Mouse (Mus musculus) embryonic facial prominence, embryonic 14.5 days (tissue): ENCODE results near the gene Fahd1. TPM values are rescaled to one million over a fixed set of nuclear protein-coding genes. Genes with fewer than 3 reads are reported as not detected.

ENCODE experiments used
- ATAC-seq: fragments of 200-750 bp; cut with Nextera tagmentation; 2 replicates; pipeline ENCODE4 v1.8.0; 2017; ENCODE audit warnings: low read depth, moderate number of reproducible peaks, moderate TSS enrichment
- DNase-seq: peaks from one replicate; pipeline ENCODE4 v3.0.0-alpha.2; 2015; ENCODE audit warnings: low spot score
- H3K27ac ChIP-seq: fragments of 300-500 bp; sonication (generic); replicated peaks from 2 replicates; pipeline ENCODE4 v1.5.1; 2014; ENCODE audit warnings: low read depth, mild to moderate bottlenecking, low read length, moderate library complexity
- H3K27me3 ChIP-seq: fragments of 300-500 bp; sonication (generic); replicated peaks from 2 replicates; pipeline ENCODE4 v1.6.1; 2014; ENCODE audit warnings: low read length; ENCODE audit not compliant: control insufficient read depth, insufficient read depth
- H3K36me3 ChIP-seq: fragments of 300-500 bp; sonication (generic); 2 replicates; pipeline ENCODE4 v1.6.1; 2014; ENCODE audit warnings: low read length, mixed read lengths; ENCODE audit not compliant: control insufficient read depth, insufficient read depth
- H3K4me1 ChIP-seq: fragments of 300-500 bp; sonication (generic); 2 replicates; pipeline ENCODE4 v1.6.1; 2014; ENCODE audit warnings: antibody characterized with exemption, low read length; ENCODE audit not compliant: control insufficient read depth, insufficient read depth
- H3K4me2 ChIP-seq: fragments of 300-500 bp; sonication (generic); 2 replicates; pipeline ENCODE4 v1.6.1; 2014; ENCODE audit warnings: low read depth, mild to moderate bottlenecking, low read length, moderate library complexity, mixed read lengths
- H3K4me3 ChIP-seq: fragments of 300-500 bp; sonication (generic); 2 replicates; pipeline ENCODE4 v1.5.1; 2014; ENCODE audit warnings: low read depth, mild to moderate bottlenecking, low read length
- H3K9ac ChIP-seq: fragments of 300-500 bp; sonication (generic); 2 replicates; pipeline ENCODE4 v1.6.1; 2014; ENCODE audit warnings: low read depth, mild to moderate bottlenecking, low read length, moderate library complexity, mixed read lengths
- H3K9me3 ChIP-seq: fragments of 300-500 bp; sonication (generic); 2 replicates; pipeline ENCODE4 v1.6.1; 2016; ENCODE audit warnings: low read length; ENCODE audit not compliant: control insufficient read depth
- WGBS: fragments of 180-500 bp; shearing (Covaris S2); extraction: QIAGEN DNeasy Blood & Tissue Kit; methylation state at CpG from one replicate; pipeline ENCODE4 v1.1.7; 2014; 5-methylcytosine and 5-hydroxymethylcytosine counted together
- polyA plus RNA-seq: library from polyadenylated mRNA; unstranded; fragments of >200 nt; fragmentation: Nextera tagmentation; extraction: Ambion mirVana; gene quantifications from 2 replicates; pipeline ENCODE4 v1.2.1, GENCODE M21; 2014

Gene Fahd1
- polyA plus RNA-seq, 1 experiment from 2014 or later: 16.2 TPM

DNA sequence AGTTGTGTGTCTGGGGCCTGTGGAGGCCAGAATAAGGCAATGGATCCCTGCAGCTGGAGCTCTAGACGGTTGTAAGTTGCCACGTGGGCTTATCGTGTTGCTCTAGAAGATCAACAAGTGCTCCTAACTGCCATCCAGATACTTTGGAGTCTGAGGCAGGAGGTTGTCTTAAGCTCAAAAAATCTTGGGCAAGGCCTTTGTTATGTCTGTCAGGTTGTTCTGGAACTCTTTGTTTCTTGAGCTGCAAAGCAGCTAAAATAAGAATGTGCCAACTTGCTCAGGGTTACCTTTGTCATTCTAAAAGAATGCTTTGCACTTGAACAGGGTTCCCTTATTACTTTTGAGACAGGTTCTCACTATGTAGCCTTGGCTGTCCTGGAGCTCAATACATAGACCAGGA is 39.0 kb downstream of the Fahd1 start:
- WGBS: 76% methylated on average over 3 of the region's 3 CpGs
- ATAC-seq (no peak), DNase-seq (no peak)

DNA sequence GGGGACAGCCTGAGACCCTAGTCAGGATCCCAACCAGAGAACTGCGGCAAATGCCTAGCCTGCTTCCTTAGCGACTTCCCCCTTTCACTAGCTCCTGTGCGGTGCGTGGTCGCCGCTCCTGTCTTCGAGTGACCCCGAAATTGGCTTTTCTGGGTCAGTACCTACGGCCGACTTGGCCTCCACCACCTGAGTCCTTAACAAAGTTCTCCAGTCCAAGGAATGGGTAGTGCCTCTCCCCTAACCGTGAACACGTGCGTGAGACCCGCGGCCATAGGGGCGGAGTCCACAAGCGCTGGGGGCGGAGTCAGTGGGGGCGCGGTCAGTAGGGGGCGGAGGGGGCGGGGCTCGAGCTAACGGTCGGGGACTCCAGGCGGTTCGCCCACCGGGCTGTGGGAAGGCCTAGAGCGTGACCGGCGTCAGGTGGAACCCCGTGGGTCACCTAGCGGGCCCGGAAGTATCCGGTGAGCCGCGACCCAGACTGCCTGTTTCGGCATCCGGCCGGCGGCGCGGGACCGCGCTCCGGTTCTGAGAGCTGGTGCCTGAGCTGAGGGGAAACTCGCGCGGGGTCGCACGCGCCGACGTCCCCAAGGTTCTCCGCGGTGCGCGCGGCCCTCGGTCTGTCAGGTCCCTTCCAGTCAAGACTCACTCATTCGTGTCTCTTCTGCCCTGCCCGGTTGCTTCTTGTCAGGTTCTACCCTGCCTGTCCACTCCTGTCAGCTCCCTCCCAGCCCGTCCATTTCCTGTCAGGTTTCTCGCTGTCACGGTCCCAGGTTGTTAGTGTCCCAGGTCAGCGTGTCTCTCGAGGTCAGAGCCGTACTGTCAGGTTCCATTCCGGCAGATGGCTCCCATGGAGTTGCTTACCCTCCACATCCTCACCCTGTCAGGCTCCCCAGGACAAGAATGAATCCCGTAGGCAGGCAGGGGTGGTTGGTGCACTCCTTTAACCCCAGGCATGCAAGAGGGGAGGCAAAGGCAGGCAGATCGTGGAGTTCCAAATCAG is 45.9 kb downstream of the Fahd1 start, which contains the start of gene Meiob:
Gene Meiob (plus strand): TSS at position 338 of the 1,000 bp plus-strand sequence.
- no peaks in the 10 kb centered on the region for H3K4me1 ChIP-seq
- H3K9me3 ChIP-seq: no peaks in the 10 kb centered on the region
- H3K4me3 ChIP-seq: peak within 1 kb of the TSS; percentile 58
- peak; percentile 90 for ATAC-seq
- WGBS: under 1% methylated on average over 60 of the region's 71 CpGs
- no peaks in the 10 kb centered on the region for H3K36me3 ChIP-seq
- H3K4me2 ChIP-seq: peak within 1 kb of the TSS; percentile 67
- DNase-seq: peak; percentile 86
- no peak within 1 kb of the TSS for H3K27ac ChIP-seq
- peaks cover 31% of the 10 kb centered on the region for H3K27me3 ChIP-seq
- H3K9ac ChIP-seq: peak within 1 kb of the TSS; percentile 41

More for the DNA sequence above, 39.0 kb downstream of the Fahd1 start:
- Histone ChIP-seq H3K27ac (no peak overlapping the region), H3K9ac (no peak overlapping the region), H3K27me3 (peaks cover 7% of the 10 kb centered on the region), H3K4me2 (no peak overlapping the region), H3K4me1 (no peaks in the 10 kb centered on the region), H3K36me3 (no peaks in the 10 kb centered on the region), H3K9me3 (no peaks in the 10 kb centered on the region), H3K4me3 (no peak overlapping the region)

DNA sequence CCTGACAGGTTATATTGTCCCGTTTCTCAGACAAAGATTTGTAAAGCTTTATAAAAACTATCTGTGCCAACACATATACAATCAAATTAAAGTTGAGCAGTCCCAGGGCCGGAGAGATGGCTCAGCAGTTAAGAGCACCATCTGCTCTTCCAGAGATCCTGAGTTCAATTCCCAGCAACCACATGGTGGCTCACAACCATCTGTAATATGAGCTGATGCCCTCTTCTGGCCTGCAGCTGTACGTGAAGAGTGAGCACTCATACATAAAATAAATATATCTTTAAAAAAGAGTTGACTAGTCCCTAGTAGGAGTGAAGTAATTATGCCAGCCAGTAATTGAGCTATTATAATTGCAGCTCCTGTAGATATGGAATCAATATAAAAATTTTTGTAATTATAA is 49.6 kb downstream of the Fahd1 start:
- ATAC-seq: no peak
- Histone ChIP-seq H3K27ac (no peak overlapping the region), H3K9me3 (no peaks in the 10 kb centered on the region), H3K36me3 (no peaks in the 10 kb centered on the region), H3K9ac (no peak overlapping the region), H3K4me2 (no peak overlapping the region), H3K4me1 (no peaks in the 10 kb centered on the region), H3K27me3 (peaks cover 19% of the 10 kb centered on the region), H3K4me3 (no peak overlapping the region)
- WGBS: 45% methylated on average over 3 of the region's 3 CpGs
- DNase-seq: no peak

DNA sequence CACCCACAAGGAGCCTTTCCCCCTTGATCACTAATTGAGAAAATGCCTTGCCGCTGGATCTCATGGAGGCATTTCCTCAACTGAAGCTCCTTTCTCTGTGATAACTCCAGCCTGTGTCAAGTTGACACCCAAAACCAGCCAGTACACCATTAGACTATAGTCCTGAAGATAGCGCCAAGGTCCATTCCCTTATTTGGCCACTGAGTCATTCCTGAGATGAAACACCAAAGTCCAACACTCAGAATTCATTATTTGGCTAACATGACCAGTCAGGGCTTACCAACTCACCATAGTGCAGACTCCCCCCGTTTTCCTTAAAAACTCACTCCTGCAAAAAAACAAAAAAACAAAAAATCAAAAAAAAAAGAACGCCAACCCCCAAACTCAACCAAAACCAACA is 50.7 kb downstream of the Fahd1 start:
- Histone ChIP-seq H3K4me1 (no peaks in the 10 kb centered on the region), H3K9me3 (no peaks in the 10 kb centered on the region), H3K9ac (no peak overlapping the region), H3K27me3 (peaks cover 10% of the 10 kb centered on the region; the same call in 1 of the 2 replicates), H3K4me2 (no peak overlapping the region), H3K27ac (no peak overlapping the region), H3K36me3 (no peaks in the 10 kb centered on the region), H3K4me3 (no peak overlapping the region)
- DNase-seq: no peak
- no peak for ATAC-seq
- 86% methylated on average over 4 of the region's 4 CpGs for WGBS

Other genes with a start within 250 kb of the Fahd1 start
- 60.8 and 71.2 TPM in 2 replicates for gene Tsc2, start 217.7 kb downstream of the Fahd1 start, polyA plus RNA-seq
- gene Nthl1, start 217.7 kb downstream of the Fahd1 start, polyA plus RNA-seq: 16.8 and 19.1 TPM in 2 replicates
- 56.7 and 57.7 TPM in 2 replicates for gene Slc9a3r2, start 200.0 kb downstream of the Fahd1 start, polyA plus RNA-seq
- 0.82 and 1.4 TPM in 2 replicates for gene Npw, start 191.9 kb downstream of the Fahd1 start, polyA plus RNA-seq
- gene Zfp598, start 180.7 kb downstream of the Fahd1 start, polyA plus RNA-seq: 23.7 and 25.2 TPM in 2 replicates
- gene Syngr3, start 160.4 kb downstream of the Fahd1 start, polyA plus RNA-seq: 7.7 and 8.2 TPM in 2 replicates
- gene Gfer, start 154.2 kb downstream of the Fahd1 start, polyA plus RNA-seq: 40.8 and 41.9 TPM in 2 replicates
- 3.7 and 5.3 TPM in 2 replicates for gene Noxo1, start 154.1 kb downstream of the Fahd1 start, polyA plus RNA-seq
- 50.1 and 67.2 TPM in 2 replicates for gene Tbl3, start 142.7 kb downstream of the Fahd1 start, polyA plus RNA-seq
- 0.17 TPM in 1 of 2 replicates, not detected in the other for gene Rnf151, start 132.3 kb downstream of the Fahd1 start, polyA plus RNA-seq
- 1,571 and 1,579 TPM in 2 replicates for gene Rps2, start 132.2 kb downstream of the Fahd1 start, polyA plus RNA-seq
- gene Ndufb10, start 125.9 kb downstream of the Fahd1 start, polyA plus RNA-seq: 233 and 267 TPM in 2 replicates
- 0.39 TPM in 1 of 2 replicates, not detected in the other for gene Rpl3l, start 122.5 kb downstream of the Fahd1 start, polyA plus RNA-seq
- gene Msrb1, start 113.7 kb downstream of the Fahd1 start, polyA plus RNA-seq: 28.7 and 30.3 TPM in 2 replicates
- gene Hs3st6, start 97.4 kb downstream of the Fahd1 start, polyA plus RNA-seq: 10.1 and 11.7 TPM in 2 replicates
- not detected in 2 replicates for gene Meiob, start 46.1 kb downstream of the Fahd1 start, polyA plus RNA-seq
- gene Hagh, start 10.2 kb downstream of the Fahd1 start, polyA plus RNA-seq: 40.6 and 43.3 TPM in 2 replicates
- gene Igfals, start 15.6 kb upstream of the Fahd1 start, polyA plus RNA-seq: 0.22 and 0.51 TPM in 2 replicates
- 47.5 and 48.0 TPM in 2 replicates for gene Nubp2, start 36.0 kb upstream of the Fahd1 start, polyA plus RNA-seq
- 40.8 and 41.7 TPM in 2 replicates for gene Spsb3, start 36.3 kb upstream of the Fahd1 start, polyA plus RNA-seq
- 23.0 and 24.9 TPM in 2 replicates for gene Eme2, start 44.7 kb upstream of the Fahd1 start, polyA plus RNA-seq
- 78.5 and 78.7 TPM in 2 replicates for gene Mrps34, start 44.8 kb upstream of the Fahd1 start, polyA plus RNA-seq
- 37.5 and 46.1 TPM in 2 replicates for gene Nme3, start 46.1 kb upstream of the Fahd1 start, polyA plus RNA-seq
- 34.6 and 37.4 TPM in 2 replicates for gene Mapk8ip3, start 86.6 kb upstream of the Fahd1 start, polyA plus RNA-seq
- 83.6 and 95.6 TPM in 2 replicates for gene Jpt2, start 110.3 kb upstream of the Fahd1 start, polyA plus RNA-seq
- 7.1 and 7.7 TPM in 2 replicates for gene Cramp1l, start 165.4 kb upstream of the Fahd1 start, polyA plus RNA-seq
- 13.9 and 17.5 TPM in 2 replicates for gene Ift140, start 165.7 kb upstream of the Fahd1 start, polyA plus RNA-seq
- gene Tmem204, start 233.2 kb upstream of the Fahd1 start, polyA plus RNA-seq: 22.6 and 23.2 TPM in 2 replicates